Mouse (Mus musculus) heart, adult 2 months (tissue): ENCODE measurements around the gene Pmfbp1.

Experiments used
- CTCF ChIP-seq: fragments of 200-600 bp; IDR thresholded peaks from 2 replicates; pipeline ENCODE4 v1.8.1; 2022; ENCODE audit warnings: antibody characterized with exemption, mild to moderate bottlenecking, moderate library complexity
- POLR2A ChIP-seq: fragments of 200-500 bp; IDR thresholded peaks from 2 replicates; pipeline ENCODE4 v1.6.1; 2011; ENCODE audit warnings: mild to moderate bottlenecking, low read depth, low read length, control low read depth; ENCODE audit not compliant: insufficient read depth

DNA sequence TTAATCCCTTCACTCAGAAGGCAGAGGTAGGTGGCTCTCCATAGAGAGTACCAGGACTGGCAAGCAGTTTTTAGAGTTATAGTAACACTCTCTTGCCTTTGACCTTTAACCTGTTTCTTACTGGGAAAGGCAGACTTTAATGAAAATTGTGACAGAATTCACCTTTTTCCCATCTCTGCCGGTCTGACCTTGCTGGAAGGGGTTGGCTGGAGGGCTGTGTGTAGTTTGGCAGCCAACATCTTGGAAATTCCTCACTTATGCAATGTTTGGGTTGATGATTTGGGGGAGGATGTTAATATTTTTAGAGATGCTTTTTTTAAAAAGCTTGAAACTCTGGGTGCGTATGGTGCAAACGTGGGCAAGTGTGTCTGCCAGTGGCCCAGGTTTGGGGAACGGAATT, 90.5 kb downstream of the Pmfbp1 start:
- TF ChIP-seq POLR2A (no peak), CTCF (no peak)
